Mouse (Mus musculus): Measurements from ENCODE around the gene Gpr88.
A peak's percentile ranks its signal among the peaks of the same experiment; 100 is the strongest.

Gene Gpr88

GRCm38 (mm10) chr3:116253077-116253531 lies at the start of gene Gpr88:
TSS of gene Gpr88 (minus strand) at chr3:116253503.
- DNase-seq (ENCODE audit: low read depth, low spot score), result no peak

- no peak for DNase-seq (ENCODE audit: low read depth, low spot score)
These were observed 49.3 kb upstream of the Gpr88 start for GRCm38 (mm10) chr3:116302581-116302980.

- DNase-seq (ENCODE audit: low read depth, low spot score), result no peak
These were observed 48.5 kb upstream of the Gpr88 start for GRCm38 (mm10) chr3:116301754-116302153.

- DNase-seq (ENCODE audit: low read depth, low spot score), result no peak
These were observed 45.4 kb upstream of the Gpr88 start for GRCm38 (mm10) chr3:116298727-116299126.

GRCm38 (mm10) chr3:116298003-116298402 lies 44.7 kb upstream of the Gpr88 start:
- DNase-seq (ENCODE audit: low read depth, low spot score), result no peak

GRCm38 (mm10) chr3:116297170-116297569 lies 43.9 kb upstream of the Gpr88 start:
- DNase-seq (ENCODE audit: low read depth, low spot score), result no peak

- no peak for DNase-seq (ENCODE audit: low read depth, low spot score)
These were observed 36.9 kb upstream of the Gpr88 start for GRCm38 (mm10) chr3:116290041-116290815.

- DNase-seq (ENCODE audit: low read depth, low spot score), result no peak
These were observed 35.5 kb upstream of the Gpr88 start for GRCm38 (mm10) chr3:116288833-116289232.

- DNase-seq (ENCODE audit: low read depth, low spot score), result no peak
These were observed 31.4 kb upstream of the Gpr88 start for GRCm38 (mm10) chr3:116284735-116285134.

- no peak for DNase-seq (ENCODE audit: low read depth, low spot score)
These were observed 30.7 kb upstream of the Gpr88 start for GRCm38 (mm10) chr3:116283996-116284395.

GRCm38 (mm10) chr3:116281663-116282062 lies 28.4 kb upstream of the Gpr88 start:
- no peak for DNase-seq (ENCODE audit: low read depth, low spot score)

GRCm38 (mm10) chr3:116277146-116277545 lies 23.8 kb upstream of the Gpr88 start:
- no peak for DNase-seq (ENCODE audit: low read depth, low spot score)

- no peak for DNase-seq (ENCODE audit: low read depth, low spot score)
These were observed 18.4 kb upstream of the Gpr88 start for GRCm38 (mm10) chr3:116271679-116272078.

GRCm38 (mm10) chr3:116267036-116267654 lies 13.8 kb upstream of the Gpr88 start:
- no peak for DNase-seq (ENCODE audit: low read depth, low spot score)

- DNase-seq (ENCODE audit: low read depth, low spot score), result no peak
These were observed 13.1 kb upstream of the Gpr88 start for GRCm38 (mm10) chr3:116266360-116266759.

- no peak for DNase-seq (ENCODE audit: low read depth, low spot score)
These were observed 10.7 kb upstream of the Gpr88 start for GRCm38 (mm10) chr3:116263977-116264376.

- DNase-seq (ENCODE audit: low read depth, low spot score), result no peak
These were observed 9.8 kb upstream of the Gpr88 start for GRCm38 (mm10) chr3:116263061-116263460.

- no peak for DNase-seq (ENCODE audit: low read depth, low spot score)
These were observed 2.8 kb upstream of the Gpr88 start for GRCm38 (mm10) chr3:116256104-116256503.

- DNase-seq (ENCODE audit: low read depth, low spot score), result no peak
These were observed 855 bp downstream of the Gpr88 start for GRCm38 (mm10) chr3:116252255-116253040.

GRCm38 (mm10) chr3:116251481-116252254 lies 1.6 kb downstream of the Gpr88 start:
- DNase-seq (ENCODE audit: low read depth, low spot score), result peak; percentile 3

- DNase-seq (ENCODE audit: low read depth, low spot score), result no peak
These were observed 4.3 kb downstream of the Gpr88 start for GRCm38 (mm10) chr3:116249026-116249425.
